Mouse (Mus musculus) hindbrain, embryonic 11.5 days (tissue): ENCODE data around the gene Adam3. TPM values are rescaled to one million over a fixed set of nuclear protein-coding genes. Genes with fewer than 3 reads are reported as not detected.

Source experiments
- ATAC-seq: fragments of 200-750 bp; cut with Nextera tagmentation; 2 replicates; pipeline ENCODE4 v1.8.0; 2017; ENCODE audit warnings: mild to moderate bottlenecking, moderate TSS enrichment, moderate library complexity; ENCODE audit not compliant: low FRiP score
- DNase-seq: peaks from one replicate; pipeline ENCODE4 v3.0.0-alpha.2; 2015; ENCODE audit warnings: low spot score
- H3K27ac ChIP-seq: fragments of 300-500 bp; sonication (generic); 2 replicates; pipeline ENCODE4 v1.5.1; 2014; ENCODE audit warnings: mild to moderate bottlenecking, low read depth, low read length
- H3K27me3 ChIP-seq: fragments of 300-500 bp; sonication (generic); 2 replicates; pipeline ENCODE4 v1.6.1; 2014; ENCODE audit warnings: mild to moderate bottlenecking, low read length, moderate library complexity, mixed read lengths; ENCODE audit not compliant: control insufficient read depth, insufficient read depth
- H3K36me3 ChIP-seq: fragments of 300-500 bp; sonication (generic); 2 replicates; pipeline ENCODE4 v1.6.1; 2014; ENCODE audit warnings: mild to moderate bottlenecking, low read length, moderate library complexity, mixed read lengths; ENCODE audit not compliant: control insufficient read depth, insufficient read depth
- H3K4me1 ChIP-seq: fragments of 300-500 bp; sonication (generic); replicated peaks from 2 replicates; pipeline ENCODE4 v1.6.1; 2014; ENCODE audit warnings: low read length, mixed read lengths; ENCODE audit not compliant: control insufficient read depth, insufficient read depth
- H3K4me2 ChIP-seq: fragments of 300-500 bp; sonication (generic); replicated peaks from 2 replicates; pipeline ENCODE4 v1.6.1; 2014; ENCODE audit warnings: mild to moderate bottlenecking, low read depth, low read length
- H3K4me3 ChIP-seq: fragments of 300-500 bp; sonication (generic); 2 replicates; pipeline ENCODE4 v1.5.1; 2014; ENCODE audit warnings: low read depth, low read length
- H3K9ac ChIP-seq: fragments of 300-500 bp; sonication (generic); 2 replicates; pipeline ENCODE4 v1.6.1; 2014; ENCODE audit warnings: low read depth, low read length
- H3K9me3 ChIP-seq: fragments of 300-500 bp; sonication (generic); 2 replicates; pipeline ENCODE4 v1.6.1; 2016; ENCODE audit warnings: low read length; ENCODE audit not compliant: control insufficient read depth
- WGBS: fragments of 180-500 bp; shearing (Covaris S2); extraction: QIAGEN DNeasy Blood & Tissue Kit; methylation state at CpG from one replicate; pipeline ENCODE4 v1.1.7; 2014; 5-methylcytosine and 5-hydroxymethylcytosine counted together
- polyA plus RNA-seq: library from polyadenylated mRNA; unstranded; fragments of >200 nt; fragmentation: Nextera tagmentation; extraction: Ambion mirVana; gene quantifications from 2 replicates; pipeline ENCODE4 v1.2.1, GENCODE M21; 2014

The Adam3 gene
- not detected in 2 replicates for polyA plus RNA-seq

- H3K4me2 ChIP-seq: no peak within 1 kb of the TSS
- H3K36me3 ChIP-seq: no peaks in the 10 kb centered on the region
- ATAC-seq (no peak), DNase-seq (no peak)
- WGBS: 65% methylated on average over 11 of the region's 11 CpGs
- no peak within 1 kb of the TSS for H3K4me3 ChIP-seq
- H3K27me3 ChIP-seq: no peaks in the 10 kb centered on the region
- H3K9me3 ChIP-seq: no peaks in the 10 kb centered on the region
- no peak within 1 kb of the TSS for H3K27ac ChIP-seq
- no peaks in the 10 kb centered on the region for H3K4me1 ChIP-seq
- no peak within 1 kb of the TSS for H3K9ac ChIP-seq
Observed at GRCm38 (mm10) chr8:24725630-24726029, at the start of gene Adam3. Gene Adam3 (minus strand): TSS chr8:24725852.

- Histone ChIP-seq H3K4me2 (no peak overlapping the region), H3K36me3 (no peaks in the 10 kb centered on the region), H3K27me3 (no peaks in the 10 kb centered on the region), H3K9me3 (no peaks in the 10 kb centered on the region), H3K4me1 (no peaks in the 10 kb centered on the region), H3K27ac (no peak overlapping the region), H3K4me3 (no peak overlapping the region), H3K9ac (no peak overlapping the region)
- 75% methylated on average over 16 of the region's 16 CpGs for WGBS
- no peak for DNase-seq
- no peak for ATAC-seq
Observed at GRCm38 (mm10) chr8:24724886-24725626, 596 bp downstream of the Adam3 start.

Other genes starting within 250 kb of the Adam3 start
- gene Adam5, start 98.5 kb upstream of the Adam3 start, polyA plus RNA-seq: 0.35 and 0.88 TPM in 2 replicates